Mouse (Mus musculus) B cell, adult 62 days (primary cell): ENCODE measurements around the gene Nin. TPM values are rescaled to one million over a fixed set of nuclear protein-coding genes. Genes with fewer than 3 reads are reported as not detected.

Experiments used
- total RNA-seq: library from RNA; stranded (reverse); gene quantifications from 4 replicates; pipeline ENCODE4 v1.2.4, GENCODE M21; 2023

Nin gene
- 78.0 to 89.3 TPM (median 86.3 TPM) in 4 replicates for total RNA-seq

DNA sequence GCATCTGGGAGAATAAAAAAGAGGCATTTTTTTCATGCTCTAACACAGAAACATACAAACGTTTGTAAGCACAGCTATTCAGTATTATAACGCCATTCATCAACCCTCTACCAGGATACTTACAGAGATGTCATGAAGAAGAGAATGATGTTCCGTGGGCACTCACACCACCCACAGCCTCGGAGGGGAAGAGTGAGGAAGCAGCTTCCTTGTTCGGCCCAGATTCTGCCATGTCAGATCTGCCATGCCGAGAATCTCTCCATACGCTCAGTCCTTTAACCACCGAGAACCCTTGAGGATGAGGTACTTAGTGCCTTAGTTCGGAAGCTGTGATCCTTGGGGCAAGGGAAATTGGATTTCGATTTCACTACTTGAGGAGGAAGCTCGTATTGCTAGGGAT, at the start of gene Nin:
TSS of gene Nin (minus strand) at position 367 of the 400 bp plus-strand sequence.

DNA sequence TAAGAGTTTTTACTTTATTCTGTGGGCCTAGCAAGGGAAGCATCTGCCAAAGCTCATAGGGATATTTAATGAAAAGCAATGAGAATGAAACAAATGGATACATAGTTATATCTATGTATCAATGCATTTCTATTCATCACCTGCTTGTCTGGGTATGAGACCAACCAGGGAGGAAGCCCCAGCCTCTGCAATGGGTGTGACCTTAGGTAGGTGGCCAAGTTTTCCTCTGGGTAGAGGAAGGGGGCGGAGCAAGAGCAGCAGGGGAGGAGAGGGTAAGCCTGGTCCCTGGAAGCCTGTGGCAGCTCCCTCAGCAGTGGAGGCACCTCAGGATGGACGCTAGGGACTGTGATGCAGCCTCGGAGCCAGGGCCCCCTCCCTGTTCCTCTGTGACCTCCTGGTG, 40.3 kb upstream of the Nin start, which contains the start of gene Abhd12b:
TSS of gene Abhd12b (plus strand) at position 301 of the 400 bp plus-strand sequence.

DNA sequence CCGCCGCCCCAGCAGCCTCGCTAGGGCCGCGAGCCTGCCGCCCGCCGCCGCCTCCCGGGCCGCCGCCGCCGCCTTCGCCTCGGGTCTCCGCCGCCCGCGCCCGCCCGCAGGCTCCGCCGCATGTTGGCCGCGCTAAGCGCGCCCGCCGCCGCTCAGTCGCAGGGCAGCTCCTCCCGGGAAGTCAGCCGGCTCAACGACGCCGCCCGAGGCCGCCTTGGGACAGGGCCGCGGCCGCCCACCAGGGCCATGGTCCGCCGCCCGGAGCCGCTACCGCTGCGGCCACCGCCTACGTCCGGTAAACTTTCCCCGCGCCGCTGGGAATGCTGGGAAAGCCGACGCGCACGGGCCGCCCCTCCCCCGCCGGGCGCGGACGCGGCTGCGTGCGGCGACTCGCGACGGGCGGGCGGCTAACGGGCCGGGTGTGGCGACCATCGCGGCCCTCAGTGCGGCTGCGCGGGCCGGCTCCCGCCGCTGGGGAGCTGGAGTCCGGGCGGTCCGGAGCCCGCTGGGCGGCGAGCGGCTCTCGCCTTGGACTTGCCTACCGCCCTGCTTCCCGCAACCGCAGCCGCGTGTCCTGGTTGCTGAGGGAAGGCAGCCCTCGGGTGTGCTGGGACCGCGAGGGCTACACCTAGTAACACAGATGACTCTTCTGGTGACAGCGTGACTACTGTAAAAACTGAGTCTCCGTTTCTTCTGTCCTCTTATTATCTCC, 126.6 kb downstream of the Nin start, which contains the start of gene Sav1:
TSS of gene Sav1 (minus strand) at position 217 of the 712 bp plus-strand sequence.

Other genes starting within 250 kb of the Nin start
- gene Atl1, start 221.1 kb downstream of the Nin start, total RNA-seq = 2.9 to 4.8 TPM (median 3.6 TPM) in 4 replicates
- 58.2 to 65.4 TPM (median 61.9 TPM) in 4 replicates for gene Map4k5, start 220.5 kb downstream of the Nin start, total RNA-seq
- 41.3 to 52.9 TPM (median 48.7 TPM) in 4 replicates for gene Sav1, start 126.7 kb downstream of the Nin start, total RNA-seq
- not detected in 4 replicates for gene Abhd12b, start 40.4 kb upstream of the Nin start, total RNA-seq
- gene Pygl, start 117.8 kb upstream of the Nin start, total RNA-seq = 1.0 to 1.8 TPM (median 1.6 TPM) in 4 replicates
- not detected in 4 replicates for gene Trim9, start 233.9 kb upstream of the Nin start, total RNA-seq